Mouse (Mus musculus): ENCODE data around the gene Mlph. TPM values are rescaled to one million over a fixed set of nuclear protein-coding genes. Genes with fewer than 3 reads are reported as not detected.

Gene Mlph
- polyA plus RNA-seq, 1 experiment from 2014 or later: 0.51 TPM

GRCm38 (mm10) chr1:90909631-90910152, 5.2 kb upstream of the Mlph start:
- Histone ChIP-seq H3K4me1 (peaks cover 11% of the 10 kb centered on the region), H3K9me3 (no peaks in the 10 kb centered on the region), H3K4me2 (replicated peaks) (no peak overlapping the region), H3K27ac (no peak overlapping the region), H3K27me3 (0 out of 2 replicates have a peak, but pooled peaks cover 5% of the 10 kb centered on the region), H3K4me3 (no peak overlapping the region), H3K36me3 (no peaks in the 10 kb centered on the region), H3K9ac (no peak overlapping the region)
- 46% methylated on average over 17 of the region's 17 CpGs for WGBS
- no peak for ATAC-seq (ENCODE audit: insufficient number of reproducible peaks, insufficient read depth, low FRiP score, low TSS enrichment)

- Histone ChIP-seq H3K27ac (no peak overlapping the region), H3K9ac (no peak overlapping the region), H3K4me2 (replicated peaks) (no peak overlapping the region), H3K4me1 (peaks cover 18% of the 10 kb centered on the region), H3K9me3 (no peaks in the 10 kb centered on the region), H3K4me3 (no peak overlapping the region), H3K36me3 (no peaks in the 10 kb centered on the region), H3K27me3 (0 out of 2 replicates have a peak, but pooled peaks cover 5% of the 10 kb centered on the region)
- 67% methylated on average over 6 of the region's 6 CpGs for WGBS
- no peak for ATAC-seq (ENCODE audit: insufficient number of reproducible peaks, insufficient read depth, low FRiP score, low TSS enrichment)
Observed at GRCm38 (mm10) chr1:90913231-90913630, 1.7 kb upstream of the Mlph start.

- Histone ChIP-seq H3K36me3 (no peaks in the 10 kb centered on the region), H3K9ac (no peak overlapping the region), H3K27me3 (no peaks in the 10 kb centered on the region), H3K27ac (no peak overlapping the region), H3K9me3 (peaks cover 12% of the 10 kb centered on the region), H3K4me3 (no peak overlapping the region), H3K4me1 (peaks cover 12% of the 10 kb centered on the region), H3K4me2 (replicated peaks) (no peak overlapping the region)
- ATAC-seq (ENCODE audit: insufficient number of reproducible peaks, insufficient read depth, low FRiP score, low TSS enrichment): no peak
- 46% methylated on average over 6 of the region's 6 CpGs for WGBS
Observed at GRCm38 (mm10) chr1:90917509-90917908, 2.6 kb downstream of the Mlph start.

- ATAC-seq (ENCODE audit: insufficient number of reproducible peaks, insufficient read depth, low FRiP score, low TSS enrichment): no peak
- WGBS: 91% methylated on average over 9 of the region's 9 CpGs
- H3K27me3 ChIP-seq: no peaks in the 10 kb centered on the region
- H3K9ac ChIP-seq: no peak overlapping the region
- no peaks in the 10 kb centered on the region for H3K36me3 ChIP-seq
- peaks cover 12% of the 10 kb centered on the region for H3K9me3 ChIP-seq
- H3K4me3 ChIP-seq: no peak overlapping the region
- no peaks in the 10 kb centered on the region for H3K4me1 ChIP-seq
- no peak overlapping the region for H3K27ac ChIP-seq
- no peak overlapping the region for H3K4me2 ChIP-seq (replicated peaks)
Observed at GRCm38 (mm10) chr1:90921687-90922086, 6.8 kb downstream of the Mlph start.

GRCm38 (mm10) chr1:90926030-90926429, 11.1 kb downstream of the Mlph start:
- Histone ChIP-seq H3K9me3 (no peaks in the 10 kb centered on the region), H3K27ac (no peak overlapping the region), H3K9ac (no peak overlapping the region), H3K36me3 (no peaks in the 10 kb centered on the region), H3K4me1 (peaks cover 8% of the 10 kb centered on the region), H3K4me2 (replicated peaks) (no peak overlapping the region), H3K27me3 (0 out of 2 replicates have a peak, but pooled peaks cover 4% of the 10 kb centered on the region), H3K4me3 (no peak overlapping the region)
- 82% methylated on average over 4 of the region's 4 CpGs for WGBS
- ATAC-seq (ENCODE audit: insufficient number of reproducible peaks, insufficient read depth, low FRiP score, low TSS enrichment): no peak

- Histone ChIP-seq H3K27ac (no peak overlapping the region), H3K4me2 (replicated peaks) (peak overlapping the region; percentile 74; the same call in 1 of the 2 replicates), H3K9me3 (no peaks in the 10 kb centered on the region), H3K9ac (no peak overlapping the region), H3K27me3 (0 out of 2 replicates have a peak, but pooled peaks cover 4% of the 10 kb centered on the region), H3K36me3 (no peaks in the 10 kb centered on the region), H3K4me1 (peaks cover 8% of the 10 kb centered on the region), H3K4me3 (no peak overlapping the region)
- no peak for ATAC-seq (ENCODE audit: insufficient number of reproducible peaks, insufficient read depth, low FRiP score, low TSS enrichment)
- WGBS: 36% methylated on average over 15 of the region's 15 CpGs
Observed at GRCm38 (mm10) chr1:90927308-90927707, 12.4 kb downstream of the Mlph start.

- ATAC-seq (ENCODE audit: insufficient number of reproducible peaks, insufficient read depth, low FRiP score, low TSS enrichment): no peak
- Histone ChIP-seq H3K36me3 (no peaks in the 10 kb centered on the region), H3K27me3 (0 out of 2 replicates have a peak, but pooled peaks cover 4% of the 10 kb centered on the region), H3K4me2 (replicated peaks) (peak overlapping the region; percentile 74), H3K4me1 (peaks cover 8% of the 10 kb centered on the region), H3K9ac (peak overlapping the region; percentile 46; the same call in 1 of the 2 replicates), H3K4me3 (peak overlapping the region; percentile 32), H3K9me3 (no peaks in the 10 kb centered on the region), H3K27ac (no peak overlapping the region)
- 2% methylated on average over 23 of the region's 23 CpGs for WGBS
Observed at GRCm38 (mm10) chr1:90927929-90928574, 13.2 kb downstream of the Mlph start.

- Histone ChIP-seq H3K4me2 (replicated peaks) (peak overlapping the region; percentile 74), H3K9ac (no peak overlapping the region), H3K4me3 (peak overlapping the region; percentile 32), H3K4me1 (peaks cover 8% of the 10 kb centered on the region), H3K36me3 (no peaks in the 10 kb centered on the region), H3K27me3 (0 out of 2 replicates have a peak, but pooled peaks cover 4% of the 10 kb centered on the region), H3K9me3 (no peaks in the 10 kb centered on the region), H3K27ac (no peak overlapping the region)
- WGBS: 4% methylated on average over 6 of the region's 6 CpGs
- no peak for ATAC-seq (ENCODE audit: insufficient number of reproducible peaks, insufficient read depth, low FRiP score, low TSS enrichment)
Observed at GRCm38 (mm10) chr1:90928575-90928934, 13.7 kb downstream of the Mlph start.

GRCm38 (mm10) chr1:90933001-90933400, 18.1 kb downstream of the Mlph start:
- no peak for ATAC-seq (ENCODE audit: insufficient number of reproducible peaks, insufficient read depth, low FRiP score, low TSS enrichment)
- H3K9me3 ChIP-seq: no peaks in the 10 kb centered on the region
- 0 out of 2 replicates have a peak, but pooled peaks cover 2% of the 10 kb centered on the region for H3K27me3 ChIP-seq
- no peak overlapping the region for H3K27ac ChIP-seq
- no peak overlapping the region for H3K9ac ChIP-seq
- no peak overlapping the region for H3K4me3 ChIP-seq
- peaks cover 4% of the 10 kb centered on the region for H3K4me1 ChIP-seq
- H3K4me2 ChIP-seq (replicated peaks): no peak overlapping the region
- 74% methylated on average over 5 of the region's 5 CpGs for WGBS
- H3K36me3 ChIP-seq: no peaks in the 10 kb centered on the region

GRCm38 (mm10) chr1:90936990-90937389, 22.1 kb downstream of the Mlph start:
- Histone ChIP-seq H3K27ac (no peak overlapping the region), H3K9me3 (no peaks in the 10 kb centered on the region), H3K27me3 (no peaks in the 10 kb centered on the region), H3K36me3 (no peaks in the 10 kb centered on the region), H3K9ac (no peak overlapping the region), H3K4me3 (no peak overlapping the region), H3K4me1 (no peaks in the 10 kb centered on the region), H3K4me2 (replicated peaks) (no peak overlapping the region)
- 62% methylated on average over 9 of the region's 9 CpGs for WGBS
- no peak for ATAC-seq (ENCODE audit: insufficient number of reproducible peaks, insufficient read depth, low FRiP score, low TSS enrichment)

GRCm38 (mm10) chr1:90939980-90940379, 25.1 kb downstream of the Mlph start:
- H3K9ac ChIP-seq: no peak overlapping the region
- H3K27ac ChIP-seq: no peak overlapping the region
- H3K27me3 ChIP-seq: no peaks in the 10 kb centered on the region
- H3K36me3 ChIP-seq: no peaks in the 10 kb centered on the region
- no peak for ATAC-seq (ENCODE audit: insufficient number of reproducible peaks, insufficient read depth, low FRiP score, low TSS enrichment)
- no peaks in the 10 kb centered on the region for H3K4me1 ChIP-seq
- no peak overlapping the region for H3K4me2 ChIP-seq (replicated peaks)
- H3K4me3 ChIP-seq: no peak overlapping the region
- WGBS: 87% methylated on average over 4 of the region's 4 CpGs
- H3K9me3 ChIP-seq: no peaks in the 10 kb centered on the region

GRCm38 (mm10) chr1:90945171-90945570, 30.3 kb downstream of the Mlph start:
- 46% methylated on average over 10 of the region's 10 CpGs for WGBS

More at GRCm38 (mm10) chr1:90945171-90945570, 30.3 kb downstream of the Mlph start:
- Histone ChIP-seq H3K9me3 (no peaks in the 10 kb centered on the region), H3K9ac (no peak overlapping the region), H3K27me3 (no peaks in the 10 kb centered on the region), H3K4me3 (no peak overlapping the region), H3K27ac (no peak overlapping the region), H3K4me2 (replicated peaks) (no peak overlapping the region), H3K4me1 (no peaks in the 10 kb centered on the region), H3K36me3 (no peaks in the 10 kb centered on the region)
- no peak for ATAC-seq (ENCODE audit: insufficient number of reproducible peaks, insufficient read depth, low FRiP score, low TSS enrichment)
